Mouse (Mus musculus): ENCODE measurements at regions not wholly inside any gene's neighbourhood (a gene's known extent, or its start where the extent isn't known, plus 50 kb on each side); places are given as distances from the start of the nearest gene placed in this dataset.

- WGBS = 49% methylated on average over 14 of the region's 14 CpGs
- no peaks in the 10 kb centered on the region for H3K9me3 ChIP-seq (ENCODE audit: control insufficient read depth, low read length)
- no peak overlapping the region for H3K9ac ChIP-seq (ENCODE audit: low read depth, low read length)
- peaks cover 25% of the 10 kb centered on the region for H3K4me1 ChIP-seq (ENCODE audit: control insufficient read depth, insufficient read depth, low read depth, low read length)
- H3K4me3 ChIP-seq (ENCODE audit: low read length) = no peak overlapping the region
- peak overlapping the region; percentile 11; the same call in 1 of the 2 replicates for H3K4me2 ChIP-seq (ENCODE audit: low read length)
- no peaks in the 10 kb centered on the region for H3K36me3 ChIP-seq (ENCODE audit: control insufficient read depth, insufficient read depth, low read length)
- ATAC-seq = peak; percentile 74
- H3K27me3 ChIP-seq (replicated peaks; ENCODE audit: control insufficient read depth, insufficient read depth, low read length) = peaks cover 21% of the 10 kb centered on the region
- peak overlapping the region; percentile 16 for H3K27ac ChIP-seq (ENCODE audit: low read depth, low read length)
These were observed 52.3 kb downstream of the A230072I06Rik start for GRCm38 (mm10) chr8:12330886-12331285.

DNA sequence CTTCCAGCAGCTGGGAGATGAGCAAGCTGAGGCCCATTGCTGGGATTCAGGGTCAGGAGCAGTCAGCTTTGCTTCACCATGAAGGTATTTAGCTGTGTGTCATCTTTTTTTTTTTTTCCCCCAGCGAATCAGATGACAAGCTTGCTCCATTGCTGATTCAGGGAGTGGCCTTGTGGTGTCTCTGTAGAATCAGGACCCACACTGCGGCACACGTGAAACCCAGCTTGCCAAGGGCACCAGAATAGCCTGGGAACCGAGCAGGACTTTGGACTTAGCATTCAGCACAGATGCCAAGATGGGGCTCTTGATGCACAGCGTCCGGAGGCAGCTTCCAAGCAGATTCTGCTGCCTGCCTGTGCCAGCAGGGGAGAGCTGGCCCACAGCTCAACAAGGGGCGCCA lies 53.0 kb downstream of the A230072I06Rik start:
- H3K27ac ChIP-seq (ENCODE audit: low read depth, low read length) = peak overlapping the region; percentile 16
- peaks cover 28% of the 10 kb centered on the region for H3K27me3 ChIP-seq (replicated peaks; ENCODE audit: control insufficient read depth, insufficient read depth, low read length)
- no peak overlapping the region for H3K9ac ChIP-seq (ENCODE audit: low read depth, low read length)
- peak; percentile 62; the same call in 1 of the 2 replicates for ATAC-seq
- no peaks in the 10 kb centered on the region for H3K36me3 ChIP-seq (ENCODE audit: control insufficient read depth, insufficient read depth, low read length)
- no peak overlapping the region for H3K4me3 ChIP-seq (ENCODE audit: low read length)
- no peaks in the 10 kb centered on the region for H3K9me3 ChIP-seq (ENCODE audit: control insufficient read depth, low read length)
- 71% methylated on average over 7 of the region's 7 CpGs for WGBS
- H3K4me1 ChIP-seq (ENCODE audit: control insufficient read depth, insufficient read depth, low read depth, low read length) = peaks cover 25% of the 10 kb centered on the region
- H3K4me2 ChIP-seq (ENCODE audit: low read length) = no peak overlapping the region

- ATAC-seq = no peak
- no peak overlapping the region for H3K4me3 ChIP-seq (ENCODE audit: low read length)
- no peak overlapping the region for H3K9ac ChIP-seq (ENCODE audit: low read depth, low read length)
- H3K27me3 ChIP-seq (replicated peaks; ENCODE audit: control insufficient read depth, insufficient read depth, low read length) = peaks cover 28% of the 10 kb centered on the region
- no peaks in the 10 kb centered on the region for H3K36me3 ChIP-seq (ENCODE audit: control insufficient read depth, insufficient read depth, low read length)
- H3K27ac ChIP-seq (ENCODE audit: low read depth, low read length) = no peak overlapping the region
- no peak overlapping the region for H3K4me2 ChIP-seq (ENCODE audit: low read length)
- 47% methylated on average over 5 of the region's 5 CpGs for WGBS
- peaks cover 7% of the 10 kb centered on the region for H3K4me1 ChIP-seq (ENCODE audit: control insufficient read depth, insufficient read depth, low read depth, low read length)
- H3K9me3 ChIP-seq (ENCODE audit: control insufficient read depth, low read length) = no peaks in the 10 kb centered on the region
These were observed 55.5 kb downstream of the A230072I06Rik start for GRCm38 (mm10) chr8:12334081-12334480.

- no peak for ATAC-seq
- H3K27ac ChIP-seq (ENCODE audit: low read depth, low read length) = no peak overlapping the region
These were observed 56.0 kb downstream of the A230072I06Rik start for GRCm38 (mm10) chr8:12334605-12335004.

GRCm38 (mm10) chr8:12339149-12339924 lies 55.8 kb upstream of the Sox1 start:
- WGBS = 30% methylated on average over 17 of the region's 17 CpGs
- no peak overlapping the region for H3K9ac ChIP-seq (ENCODE audit: low read depth, low read length)
- H3K27ac ChIP-seq (ENCODE audit: low read depth, low read length) = no peak overlapping the region
- peak; percentile 40; the same call in 1 of the 2 replicates for ATAC-seq
- peaks cover 4% of the 10 kb centered on the region for H3K4me1 ChIP-seq (ENCODE audit: control insufficient read depth, insufficient read depth, low read depth, low read length)
- H3K4me2 ChIP-seq (ENCODE audit: low read length) = no peak overlapping the region
- H3K9me3 ChIP-seq (ENCODE audit: control insufficient read depth, low read length) = no peaks in the 10 kb centered on the region
- H3K4me3 ChIP-seq (ENCODE audit: low read length) = no peak overlapping the region
- H3K27me3 ChIP-seq (replicated peaks; ENCODE audit: control insufficient read depth, insufficient read depth, low read length) = peaks cover 13% of the 10 kb centered on the region
- no peaks in the 10 kb centered on the region for H3K36me3 ChIP-seq (ENCODE audit: control insufficient read depth, insufficient read depth, low read length)

More at GRCm38 (mm10) chr8:12334605-12335004, 56.0 kb downstream of the A230072I06Rik start:
- H3K4me3 ChIP-seq (ENCODE audit: low read length) = no peak overlapping the region
- H3K9me3 ChIP-seq (ENCODE audit: control insufficient read depth, low read length) = no peaks in the 10 kb centered on the region
- 38% methylated on average over 7 of the region's 7 CpGs for WGBS
- H3K36me3 ChIP-seq (ENCODE audit: control insufficient read depth, insufficient read depth, low read length) = no peaks in the 10 kb centered on the region
- H3K9ac ChIP-seq (ENCODE audit: low read depth, low read length) = no peak overlapping the region
- H3K4me1 ChIP-seq (ENCODE audit: control insufficient read depth, insufficient read depth, low read depth, low read length) = peaks cover 10% of the 10 kb centered on the region
- peaks cover 26% of the 10 kb centered on the region for H3K27me3 ChIP-seq (replicated peaks; ENCODE audit: control insufficient read depth, insufficient read depth, low read length)
- H3K4me2 ChIP-seq (ENCODE audit: low read length) = no peak overlapping the region

DNA sequence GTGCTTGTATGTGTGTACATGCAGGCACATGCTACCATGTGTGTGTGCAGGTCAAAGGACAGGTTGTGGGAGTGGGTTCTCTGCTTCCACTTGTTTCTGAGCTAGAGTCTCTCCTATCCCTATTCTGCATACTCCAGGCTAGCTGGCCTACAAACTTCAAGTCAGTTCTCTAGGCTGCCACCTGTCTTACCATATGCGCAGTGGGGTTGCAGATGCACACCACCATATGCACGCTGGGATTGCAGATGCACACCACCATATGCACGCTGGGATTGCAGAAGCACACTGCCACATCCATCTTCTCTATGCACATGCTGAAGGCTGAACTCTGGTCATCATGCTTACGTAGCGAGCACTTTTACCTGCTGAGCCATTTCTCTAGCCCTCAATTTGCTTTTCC lies 54.1 kb upstream of the Sox1 start:
- H3K4me1 ChIP-seq (ENCODE audit: control insufficient read depth, insufficient read depth, low read depth, low read length) = peaks cover 4% of the 10 kb centered on the region; the same call in 1 of the 2 replicates
- no peak overlapping the region for H3K4me2 ChIP-seq (ENCODE audit: low read length)

More for the DNA sequence above, 54.1 kb upstream of the Sox1 start:
- no peak for ATAC-seq
- Histone ChIP-seq H3K9ac (ENCODE audit: low read depth, low read length) (no peak overlapping the region), H3K36me3 (ENCODE audit: control insufficient read depth, insufficient read depth, low read length) (no peaks in the 10 kb centered on the region), H3K27me3 (replicated peaks; ENCODE audit: control insufficient read depth, insufficient read depth, low read length) (peaks cover 10% of the 10 kb centered on the region), H3K4me3 (ENCODE audit: low read length) (no peak overlapping the region), H3K27ac (ENCODE audit: low read depth, low read length) (no peak overlapping the region), H3K9me3 (ENCODE audit: control insufficient read depth, low read length) (no peaks in the 10 kb centered on the region)
- WGBS = 83% methylated on average over 5 of the region's 5 CpGs
